Mouse (Mus musculus) lung, postnatal 0 days (tissue): ENCODE measurements around the gene Cd247. TPM values are rescaled to one million over a fixed set of nuclear protein-coding genes. Genes with fewer than 3 reads are reported as not detected.
A peak's percentile ranks its signal among the peaks of the same experiment; 100 is the strongest.

Experiments used
- ATAC-seq: fragments of 200-750 bp; cut with Nextera tagmentation; 2 replicates; pipeline ENCODE4 v1.8.0; 2017; ENCODE audit warnings: moderate library complexity
- DNase-seq: peaks from one replicate; pipeline ENCODE4 v3.0.0-alpha.2; 2016; ENCODE audit warnings: low spot score
- H3K27ac ChIP-seq: fragments of 300-500 bp; sonication (generic); 2 replicates; pipeline ENCODE4 v1.5.1; 2014; ENCODE audit warnings: antibody characterized with exemption, mild to moderate bottlenecking, low read length, mixed read lengths
- H3K27me3 ChIP-seq: fragments of 300-500 bp; sonication (generic); replicated peaks from 2 replicates; pipeline ENCODE4 v1.6.1; 2014; ENCODE audit warnings: low read length, mixed read lengths; ENCODE audit not compliant: insufficient read depth
- H3K36me3 ChIP-seq: fragments of 300-500 bp; sonication (generic); 2 replicates; pipeline ENCODE4 v1.6.1; 2014; ENCODE audit warnings: low read length, mixed read lengths; ENCODE audit not compliant: insufficient read depth
- H3K4me1 ChIP-seq: fragments of 300-500 bp; sonication (generic); 2 replicates; pipeline ENCODE4 v1.6.1; 2014; ENCODE audit warnings: antibody characterized with exemption, low read depth, low read length, mixed read lengths; ENCODE audit not compliant: insufficient read depth
- H3K4me2 ChIP-seq: fragments of 300-500 bp; sonication (generic); replicated peaks from 2 replicates; pipeline ENCODE4 v1.6.1; 2014; ENCODE audit warnings: low read depth, mild to moderate bottlenecking, low read length, moderate library complexity, mixed read lengths
- H3K4me3 ChIP-seq: fragments of 300-500 bp; sonication (generic); 2 replicates; pipeline ENCODE4 v1.5.1; 2014; ENCODE audit warnings: low read depth, low read length
- H3K9ac ChIP-seq: fragments of 300-500 bp; sonication (generic); replicated peaks from 2 replicates; pipeline ENCODE4 v1.6.1; 2014; ENCODE audit warnings: low read depth, mild to moderate bottlenecking
- H3K9me3 ChIP-seq: fragments of 300-500 bp; sonication (generic); 2 replicates; pipeline ENCODE4 v1.6.1; 2016; ENCODE audit warnings: low read length, mixed read lengths
- CTCF ChIP-seq: IDR thresholded peaks from 2 replicates; pipeline ENCODE4 v1.5.1; 2016; ENCODE audit warnings: antibody characterized with exemption, mild to moderate bottlenecking
- EP300 ChIP-seq: IDR thresholded peaks from 2 replicates; pipeline ENCODE4 v1.6.1; 2016; ENCODE audit warnings: antibody characterized with exemption, mild to moderate bottlenecking, control low read depth
- WGBS: fragments of 180-500 bp; shearing (Covaris S2); extraction: QIAGEN DNeasy Blood & Tissue Kit; methylation state at CpG from one replicate; pipeline ENCODE4 v1.1.7; 2014; 5-methylcytosine and 5-hydroxymethylcytosine counted together
- polyA plus RNA-seq: library from polyadenylated mRNA; unstranded; fragments of >200 nt; fragmentation: Nextera tagmentation; extraction: Ambion mirVana; gene quantifications from 2 replicates; pipeline ENCODE4 v1.2.1, GENCODE M21; 2015

The Cd247 gene
- polyA plus RNA-seq: 1.3 and 1.5 TPM in 2 replicates

- ATAC-seq (no peak), DNase-seq (no peak)
- no peak within 1 kb of the TSS for H3K4me2 ChIP-seq
- no peak within 1 kb of the TSS for H3K27ac ChIP-seq
- H3K4me1 ChIP-seq: no peaks in the 10 kb centered on the region
- H3K36me3 ChIP-seq: no peaks in the 10 kb centered on the region
- WGBS: 84% methylated on average over 8 of the region's 8 CpGs
- no peak within 1 kb of the TSS for H3K9ac ChIP-seq
- TF ChIP-seq EP300 (no peak), CTCF (no peak)
- H3K4me3 ChIP-seq: no peak within 1 kb of the TSS
- H3K27me3 ChIP-seq: no peaks in the 10 kb centered on the region
- H3K9me3 ChIP-seq: no peaks in the 10 kb centered on the region
Observed at GRCm38 (mm10) chr1:165788511-165788910, at the start of gene Cd247. Cd247 (plus strand) TSS chr1:165788681.

GRCm38 (mm10) chr1:165738985-165739384 lies 49.5 kb upstream of the Cd247 start:
- no peaks in the 10 kb centered on the region for H3K27me3 ChIP-seq
- no peak overlapping the region for H3K9ac ChIP-seq
- 81% methylated on average over 1 of the region's 1 CpGs for WGBS
- no peaks in the 10 kb centered on the region for H3K36me3 ChIP-seq
- TF ChIP-seq CTCF (no peak), EP300 (no peak)
- no peaks in the 10 kb centered on the region for H3K9me3 ChIP-seq
- H3K4me1 ChIP-seq: peaks cover 8% of the 10 kb centered on the region; the same call in 1 of the 2 replicates
- no peak overlapping the region for H3K27ac ChIP-seq
- H3K4me2 ChIP-seq: no peak overlapping the region
- no peak for ATAC-seq
- DNase-seq: no peak
- no peak overlapping the region for H3K4me3 ChIP-seq

GRCm38 (mm10) chr1:165741989-165742388 lies 46.5 kb upstream of the Cd247 start:
- H3K9ac ChIP-seq: no peak overlapping the region
- H3K9me3 ChIP-seq: no peaks in the 10 kb centered on the region
- DNase-seq (no peak), ATAC-seq (no peak)
- H3K4me2 ChIP-seq: no peak overlapping the region
- WGBS: 74% methylated on average over 8 of the region's 8 CpGs
- no peak for TF ChIP-seq EP300
- TF ChIP-seq CTCF: no peak
- no peaks in the 10 kb centered on the region for H3K27me3 ChIP-seq
- H3K27ac ChIP-seq: no peak overlapping the region
- H3K4me1 ChIP-seq: no peaks in the 10 kb centered on the region
- no peaks in the 10 kb centered on the region for H3K36me3 ChIP-seq
- no peak overlapping the region for H3K4me3 ChIP-seq

GRCm38 (mm10) chr1:165748053-165748452 lies 40.4 kb upstream of the Cd247 start:
- Histone ChIP-seq H3K27me3 (no peaks in the 10 kb centered on the region), H3K4me3 (no peak overlapping the region), H3K4me1 (0 out of 2 replicates have a peak, but pooled peaks cover 3% of the 10 kb centered on the region), H3K9ac (no peak overlapping the region), H3K36me3 (no peaks in the 10 kb centered on the region), H3K27ac (no peak overlapping the region), H3K4me2 (no peak overlapping the region), H3K9me3 (no peaks in the 10 kb centered on the region)
- DNase-seq: no peak
- TF ChIP-seq CTCF: no peak
- ATAC-seq: no peak
- 30% methylated on average over 11 of the region's 11 CpGs for WGBS

- no peak for TF ChIP-seq EP300
- no peak for TF ChIP-seq CTCF
- no peak for ATAC-seq
- Histone ChIP-seq H3K9ac (no peak overlapping the region), H3K9me3 (no peaks in the 10 kb centered on the region), H3K36me3 (no peaks in the 10 kb centered on the region), H3K4me1 (0 out of 2 replicates have a peak, but pooled peaks cover 3% of the 10 kb centered on the region), H3K4me3 (no peak overlapping the region), H3K4me2 (no peak overlapping the region), H3K27ac (no peak overlapping the region), H3K27me3 (no peaks in the 10 kb centered on the region)
- DNase-seq: no peak
Observed at GRCm38 (mm10) chr1:165751142-165751541, 37.3 kb upstream of the Cd247 start.

- ATAC-seq: peak; percentile 79
- Histone ChIP-seq H3K9me3 (no peaks in the 10 kb centered on the region), H3K4me2 (no peak overlapping the region), H3K4me3 (no peak overlapping the region), H3K36me3 (no peaks in the 10 kb centered on the region), H3K27me3 (no peaks in the 10 kb centered on the region), H3K27ac (no peak overlapping the region), H3K4me1 (0 out of 2 replicates have a peak, but pooled peaks cover 3% of the 10 kb centered on the region), H3K9ac (no peak overlapping the region)
- TF ChIP-seq EP300 (peak; percentile 64; the same call in 1 of the 2 replicates), CTCF (no peak)
- WGBS: 49% methylated on average over 5 of the region's 5 CpGs
- peak; percentile 57 for DNase-seq
Observed at GRCm38 (mm10) chr1:165751838-165752237, 36.6 kb upstream of the Cd247 start.

GRCm38 (mm10) chr1:165754205-165754604 lies 34.3 kb upstream of the Cd247 start:
- ATAC-seq: no peak
- Histone ChIP-seq H3K9me3 (no peaks in the 10 kb centered on the region), H3K27ac (no peak overlapping the region), H3K4me3 (no peak overlapping the region), H3K4me2 (no peak overlapping the region), H3K4me1 (0 out of 2 replicates have a peak, but pooled peaks cover 3% of the 10 kb centered on the region), H3K27me3 (no peaks in the 10 kb centered on the region), H3K9ac (no peak overlapping the region), H3K36me3 (no peaks in the 10 kb centered on the region)
- DNase-seq: no peak
- TF ChIP-seq EP300: no peak
- TF ChIP-seq CTCF: no peak
- WGBS: 86% methylated on average over 6 of the region's 6 CpGs
